Comparison of ENCODE assay signal across 9 mouse cellular contexts in genomic region chrX:11664330-11665061, GRCm38 (mm10).
DNase-seq lines count a peak whose midpoint lies in the region; ATAC-seq and TF ChIP-seq lines count a peak whose summit lies in the region.
"Had no signal": no experiment of that assay in that cellular context is flagged by ENCODE, and none has a peak within 500 bp of the region (broad histone marks: within the 10 kb centered on the region; RNA-seq: fewer than 3 reads in every experiment).

No protein-coding gene starts in this region.

- peak overlapping the region; percentile 84 for H3K27ac ChIP-seq in embryonic facial prominence, embryonic 14.5 days (replicated peaks; ENCODE audit: low read depth, low read length)
- H3K27ac ChIP-seq in heart, adult 2 months: peak overlapping the region; percentile 77
- peak overlapping the region; percentile 55 for H3K27ac ChIP-seq in kidney, adult 2 months (ENCODE audit: insufficient read depth, low read depth, low read length)
- peak overlapping the region; percentile 75 for H3K27ac ChIP-seq in liver, adult 2 months (replicated peaks; ENCODE audit: insufficient read depth, low read depth, low read length)

- no peak for TF ChIP-seq CTCF in heart, adult 2 months (IDR thresholded peaks at IDR 0.05)
- TF ChIP-seq CTCF in kidney, adult 2 months (conservative IDR thresholded peaks at IDR 0.05; ENCODE audit: insufficient read depth, insufficient read length, low read depth, low read length): no peak
- TF ChIP-seq CTCF in liver, adult 2 months (IDR thresholded peaks at IDR 0.05; ENCODE audit: low read depth, low read length): no peak

- no peak for TF ChIP-seq EP300 in heart, adult 2 months (IDR thresholded peaks at IDR 0.05; ENCODE audit: insufficient read depth, low read depth, low read length)

- no peaks in the 10 kb centered on the region for H3K36me3 ChIP-seq in embryonic facial prominence, embryonic 14.5 days (ENCODE audit: control insufficient read depth, insufficient read depth, low read length)
- H3K36me3 ChIP-seq in heart, adult 2 months (ENCODE audit: control insufficient read depth, insufficient read depth, low read length): no peaks in the 10 kb centered on the region
- no peaks in the 10 kb centered on the region for H3K36me3 ChIP-seq in kidney, adult 2 months (ENCODE audit: control insufficient read depth, insufficient read depth, low read length)
- H3K36me3 ChIP-seq in liver, adult 2 months (ENCODE audit: control insufficient read depth, insufficient read depth, low read length): no peaks in the 10 kb centered on the region
- H3K36me3 ChIP-seq: G1E had no signal

- ATAC-seq in embryonic facial prominence, embryonic 14.5 days (ENCODE audit: low read depth): peak; percentile 88

- no peak for TF ChIP-seq POLR2A in heart, adult 2 months (IDR thresholded peaks at IDR 0.05; ENCODE audit: insufficient read depth, low read depth, low read length)
- no peak for TF ChIP-seq POLR2A in kidney, adult 2 months (IDR thresholded peaks at IDR 0.05; ENCODE audit: low read depth, low read length)
- TF ChIP-seq POLR2A in liver, adult 2 months (IDR thresholded peaks at IDR 0.05; ENCODE audit: extremely low read depth, insufficient read depth, low read length): no peak

- H3K4me1 ChIP-seq in embryonic facial prominence, embryonic 14.5 days (ENCODE audit: control insufficient read depth, insufficient read depth, low read length): peaks cover 4% of the 10 kb centered on the region
- H3K4me1 ChIP-seq in heart, adult 2 months (ENCODE audit: control insufficient read depth, insufficient read depth, low read length): peaks cover 2% of the 10 kb centered on the region; the same call in 1 of the 2 replicates
- H3K4me1 ChIP-seq in kidney, adult 2 months (ENCODE audit: control insufficient read depth, insufficient read depth, low read length): peaks cover 5% of the 10 kb centered on the region; the same call in 1 of the 2 replicates
- H3K4me1 ChIP-seq in liver, adult 2 months (ENCODE audit: control insufficient read depth, insufficient read depth, low read length): peaks cover 6% of the 10 kb centered on the region; the same call in 1 of the 2 replicates

- peak; percentile 35 to 39 for DNase-seq in urinary bladder, adult 18-20 months (ENCODE audit: low spot score in 2 of 2)
- no peak for DNase-seq in urinary bladder, postnatal 10 days (ENCODE audit: low spot score)
- peak; percentile 71 for DNase-seq in embryonic facial prominence, embryonic 14.5 days (ENCODE audit: low spot score)
- DNase-seq in heart, adult 2 months: peak; percentile 76 to 83
- peak; percentile 73 for DNase-seq in kidney, adult 2 months
- peak; percentile 54 for DNase-seq in liver, adult 2 months (ENCODE audit: extremely low read depth, low read depth, low spot score)
- peak; percentile 3 to 9 for DNase-seq in monocyte, adult 2 months (ENCODE audit: low read depth in 1 of 2, low spot score in 2 of 2)
- DNase-seq in spleen, postnatal 4 days (ENCODE audit: low spot score in 2 of 2): peak; percentile 59 to 79

- WGBS in embryonic facial prominence, embryonic 14.5 days: 21% methylated on average over 8 of the region's 68 CpGs
- WGBS in heart, adult 2 months: 12% methylated on average over 21 of the region's 68 CpGs
- under 1% methylated on average over 33 of the region's 68 CpGs for whole genome bisulfite sequencing in kidney, adult 2 months
- WGBS in liver, adult 2 months: 0% methylated on average over 39 of the region's 68 CpGs

- intact Hi-C loops in heart, adult 2 months (cut with DNase I): loop anchor here (5.0 to 10.0 kb wide), 2 partner anchors 173 to 420 kb away; no protein-coding TSS in a partner anchor

- peak overlapping the region; percentile 72 for H3K9ac ChIP-seq in embryonic facial prominence, embryonic 14.5 days (ENCODE audit: low read depth, low read length)
- H3K9ac ChIP-seq in heart, adult 2 months (ENCODE audit: low read depth, low read length): peak overlapping the region; percentile 88
- peak overlapping the region; percentile 89 for H3K9ac ChIP-seq in liver, adult 2 months (ENCODE audit: low read depth, low read length)

- peaks cover 8% of the 10 kb centered on the region for H3K27me3 ChIP-seq in embryonic facial prominence, embryonic 14.5 days (replicated peaks; ENCODE audit: control insufficient read depth, insufficient read depth, low read length)
- H3K27me3 ChIP-seq in heart, adult 2 months (ENCODE audit: control insufficient read depth, insufficient read depth, low read length): no peaks in the 10 kb centered on the region
- H3K27me3 ChIP-seq in kidney, adult 2 months (replicated peaks; ENCODE audit: control insufficient read depth, insufficient read depth, low read length): no peaks in the 10 kb centered on the region
- H3K27me3 ChIP-seq in liver, adult 2 months (ENCODE audit: control insufficient read depth, insufficient read depth, low read length): no peaks in the 10 kb centered on the region

- H3K9me3 ChIP-seq in embryonic facial prominence, embryonic 14.5 days (ENCODE audit: control insufficient read depth, low read length): no peaks in the 10 kb centered on the region
- H3K9me3 ChIP-seq: G1E had no signal

- no peaks in the 10 kb centered on the region for H3K79me2 ChIP-seq in heart, adult 2 months (replicated peaks; ENCODE audit: control insufficient read depth, insufficient read depth, low read length)
- H3K79me2 ChIP-seq in liver, adult 2 months (ENCODE audit: control insufficient read depth, insufficient read depth, low read length): no peaks in the 10 kb centered on the region

- peak overlapping the region; percentile 71 for H3K4me2 ChIP-seq in embryonic facial prominence, embryonic 14.5 days (ENCODE audit: low read depth, low read length)

- peak overlapping the region; percentile 45 for H3K4me3 ChIP-seq in embryonic facial prominence, embryonic 14.5 days (ENCODE audit: low read depth, low read length)
- H3K4me3 ChIP-seq in heart, adult 2 months: peak overlapping the region; percentile 43
- H3K4me3 ChIP-seq in kidney, adult 2 months (ENCODE audit: insufficient read depth, low read depth, low read length): peak overlapping the region; percentile 48
- peak overlapping the region; percentile 71 for H3K4me3 ChIP-seq in liver, adult 2 months (ENCODE audit: insufficient read depth, low read depth, low read length)
